Mouse (Mus musculus) embryonic facial prominence, embryonic 14.5 days (tissue): Measurements from ENCODE around the gene Pomc. TPM values are rescaled to one million over a fixed set of nuclear protein-coding genes. Genes with fewer than 3 reads are reported as not detected.
"Not testable (repeated sequence)": the region's sequence is repeated elsewhere in the genome, so short reads cannot be mapped to it uniquely, and the experiment has no call there.

ENCODE experiments used
- ATAC-seq: fragments of 200-750 bp; cut with Nextera tagmentation; 2 replicates; pipeline ENCODE4 v1.8.0; 2017; ENCODE audit warnings: low read depth, moderate number of reproducible peaks, moderate TSS enrichment
- DNase-seq: peaks from one replicate; pipeline ENCODE4 v3.0.0-alpha.2; 2015; ENCODE audit warnings: low spot score
- H3K27ac ChIP-seq: fragments of 300-500 bp; sonication (generic); replicated peaks from 2 replicates; pipeline ENCODE4 v1.5.1; 2014; ENCODE audit warnings: low read depth, mild to moderate bottlenecking, low read length, moderate library complexity
- H3K27me3 ChIP-seq: fragments of 300-500 bp; sonication (generic); replicated peaks from 2 replicates; pipeline ENCODE4 v1.6.1; 2014; ENCODE audit warnings: low read length; ENCODE audit not compliant: control insufficient read depth, insufficient read depth
- H3K36me3 ChIP-seq: fragments of 300-500 bp; sonication (generic); 2 replicates; pipeline ENCODE4 v1.6.1; 2014; ENCODE audit warnings: low read length, mixed read lengths; ENCODE audit not compliant: control insufficient read depth, insufficient read depth
- H3K4me1 ChIP-seq: fragments of 300-500 bp; sonication (generic); 2 replicates; pipeline ENCODE4 v1.6.1; 2014; ENCODE audit warnings: antibody characterized with exemption, low read length; ENCODE audit not compliant: control insufficient read depth, insufficient read depth
- H3K4me2 ChIP-seq: fragments of 300-500 bp; sonication (generic); 2 replicates; pipeline ENCODE4 v1.6.1; 2014; ENCODE audit warnings: low read depth, mild to moderate bottlenecking, low read length, moderate library complexity, mixed read lengths
- H3K4me3 ChIP-seq: fragments of 300-500 bp; sonication (generic); 2 replicates; pipeline ENCODE4 v1.5.1; 2014; ENCODE audit warnings: low read depth, mild to moderate bottlenecking, low read length
- H3K9ac ChIP-seq: fragments of 300-500 bp; sonication (generic); 2 replicates; pipeline ENCODE4 v1.6.1; 2014; ENCODE audit warnings: low read depth, mild to moderate bottlenecking, low read length, moderate library complexity, mixed read lengths
- H3K9me3 ChIP-seq: fragments of 300-500 bp; sonication (generic); 2 replicates; pipeline ENCODE4 v1.6.1; 2016; ENCODE audit warnings: low read length; ENCODE audit not compliant: control insufficient read depth
- WGBS: fragments of 180-500 bp; shearing (Covaris S2); extraction: QIAGEN DNeasy Blood & Tissue Kit; methylation state at CpG from one replicate; pipeline ENCODE4 v1.1.7; 2014; 5-methylcytosine and 5-hydroxymethylcytosine counted together
- polyA plus RNA-seq: library from polyadenylated mRNA; unstranded; fragments of >200 nt; fragmentation: Nextera tagmentation; extraction: Ambion mirVana; gene quantifications from 2 replicates; pipeline ENCODE4 v1.2.1, GENCODE M21; 2014

Gene Pomc
- polyA plus RNA-seq, 1 experiment from 2014 or later, result 23.1 TPM

DNA sequence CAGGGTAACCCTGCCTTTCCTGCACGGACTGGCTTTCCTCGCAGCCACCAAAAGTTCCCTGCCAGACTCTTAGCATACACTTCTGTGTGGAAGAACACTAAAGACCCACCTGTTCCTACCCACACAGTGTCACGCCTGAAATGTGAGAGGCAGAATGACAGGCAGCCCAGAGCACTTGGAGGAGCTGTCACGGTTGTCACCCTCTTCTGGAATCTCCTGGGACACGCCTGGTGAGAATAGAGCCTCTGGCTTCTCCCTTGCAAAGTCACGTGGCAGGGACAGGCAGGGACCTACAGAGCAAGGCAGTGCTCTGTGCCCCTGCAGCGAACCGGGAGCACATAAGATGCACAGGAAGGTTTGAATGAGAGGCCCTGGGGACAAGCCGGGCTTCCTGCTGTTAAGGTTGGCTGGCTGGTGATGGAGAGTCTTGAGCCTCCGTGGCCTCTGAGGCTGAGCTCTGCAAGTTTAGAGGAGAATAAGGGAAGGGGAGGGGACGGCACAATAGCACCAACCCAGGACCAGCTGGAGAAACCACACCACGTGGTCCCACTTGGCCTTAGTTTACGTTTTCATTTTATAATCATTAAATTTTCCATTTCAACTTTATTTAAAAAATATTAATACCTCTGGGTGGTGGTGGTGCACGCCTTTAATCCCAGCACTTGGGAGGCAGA, 36.9 kb upstream of the Pomc start:
- H3K4me1 ChIP-seq, result no peaks in the 10 kb centered on the region
- H3K27ac ChIP-seq, result no peak overlapping the region
- no peaks in the 10 kb centered on the region for H3K27me3 ChIP-seq
- H3K9ac ChIP-seq, result no peak overlapping the region
- H3K4me2 ChIP-seq, result peak overlapping the region; percentile 18; the same call in 1 of the 2 replicates
- ATAC-seq (peak; percentile 41), DNase-seq (peak; percentile 70)
- no peak overlapping the region for H3K4me3 ChIP-seq
- WGBS, result 19% methylated on average over 14 of the region's 14 CpGs
- no peaks in the 10 kb centered on the region for H3K9me3 ChIP-seq
- peaks cover 8% of the 10 kb centered on the region; the same call in 1 of the 2 replicates for H3K36me3 ChIP-seq

DNA sequence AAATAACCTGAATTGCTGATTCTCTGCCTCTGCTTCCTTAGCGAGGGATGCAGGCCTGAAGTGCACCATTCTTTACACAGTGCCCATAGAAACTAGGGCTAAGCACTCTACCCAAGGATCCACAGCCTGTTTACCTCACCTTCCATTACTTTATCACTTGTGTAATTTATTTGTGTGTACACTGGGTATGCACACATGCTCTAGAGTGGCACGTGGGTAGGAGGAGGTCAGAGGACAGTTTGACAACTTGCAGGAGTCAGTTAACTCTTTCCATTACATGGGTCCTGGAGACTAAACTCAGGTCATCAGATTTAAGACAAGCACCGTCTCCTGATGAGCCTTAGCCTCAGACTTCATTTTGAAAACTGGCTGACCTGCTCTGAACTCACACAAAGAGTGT, 36.2 kb upstream of the Pomc start:
- WGBS, result 63% methylated on average over 3 of the region's 3 CpGs
- DNase-seq, result no peak
- no peak overlapping the region for H3K9ac ChIP-seq

DNA sequence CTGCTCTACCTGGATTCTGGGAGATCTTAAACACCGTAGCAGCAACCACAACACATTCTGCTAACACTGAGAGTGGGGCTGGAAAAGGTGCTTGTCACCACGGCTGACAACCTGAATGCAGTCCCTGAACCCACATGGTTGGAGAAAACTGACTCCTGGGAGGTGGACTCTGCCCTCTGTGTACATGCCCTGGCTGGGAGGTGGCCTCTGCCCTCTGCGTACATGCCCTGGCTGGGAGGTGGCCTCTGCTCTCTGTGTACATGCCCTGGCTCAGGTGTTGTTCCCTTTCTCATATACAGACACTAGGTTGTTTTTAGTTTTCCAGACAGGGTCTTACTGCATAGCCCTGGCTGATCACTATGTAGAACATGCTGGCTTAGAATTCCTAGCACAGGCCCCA, 35.3 kb upstream of the Pomc start:
- Histone ChIP-seq H3K36me3 (peaks cover 6% of the 10 kb centered on the region; the same call in 1 of the 2 replicates), H3K9ac (no peak overlapping the region), H3K4me2 (no peak overlapping the region), H3K9me3 (no peaks in the 10 kb centered on the region), H3K4me1 (no peaks in the 10 kb centered on the region), H3K4me3 (no peak overlapping the region), H3K27ac (no peak overlapping the region), H3K27me3 (no peaks in the 10 kb centered on the region)
- DNase-seq (no peak), ATAC-seq (no peak)
- 67% methylated on average over 3 of the region's 3 CpGs for WGBS

More for the DNA sequence above, 36.2 kb upstream of the Pomc start:
- Histone ChIP-seq H3K4me3 (no peak overlapping the region), H3K27ac (no peak overlapping the region), H3K4me2 (no peak overlapping the region), H3K4me1 (no peaks in the 10 kb centered on the region), H3K36me3 (peaks cover 7% of the 10 kb centered on the region; the same call in 1 of the 2 replicates), H3K27me3 (no peaks in the 10 kb centered on the region), H3K9me3 (no peaks in the 10 kb centered on the region)
- no peak for ATAC-seq

DNA sequence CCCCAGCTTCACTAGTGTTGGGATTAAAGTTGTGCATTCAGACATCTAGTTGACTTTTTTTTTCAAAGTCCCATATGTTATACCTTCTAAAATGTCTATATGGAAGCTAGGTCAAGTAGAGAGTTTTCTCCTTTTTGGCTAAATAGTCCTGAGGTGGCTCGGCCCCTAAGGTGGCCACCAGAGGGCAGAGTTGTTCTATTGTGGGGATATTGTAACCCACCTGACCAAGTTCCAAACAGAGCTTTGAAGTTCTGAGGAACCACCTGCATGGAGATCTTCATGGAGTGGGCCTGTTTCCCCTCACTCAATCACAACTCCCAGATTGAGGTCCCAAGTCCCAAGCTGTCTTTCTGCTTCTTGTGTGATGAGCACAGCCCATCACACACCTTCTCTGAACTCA, 28.6 kb upstream of the Pomc start:
- Histone ChIP-seq H3K4me1 (no peaks in the 10 kb centered on the region), H3K9me3 (no peaks in the 10 kb centered on the region), H3K4me3 (no peak overlapping the region), H3K27me3 (no peaks in the 10 kb centered on the region), H3K9ac (no peak overlapping the region), H3K36me3 (no peaks in the 10 kb centered on the region), H3K4me2 (no peak overlapping the region), H3K27ac (no peak overlapping the region)
- DNase-seq (peak; percentile 64), ATAC-seq (peak; percentile 71; the same call in 1 of the 2 replicates)
- 0% methylated on average over 1 of the region's 1 CpGs for WGBS

DNA sequence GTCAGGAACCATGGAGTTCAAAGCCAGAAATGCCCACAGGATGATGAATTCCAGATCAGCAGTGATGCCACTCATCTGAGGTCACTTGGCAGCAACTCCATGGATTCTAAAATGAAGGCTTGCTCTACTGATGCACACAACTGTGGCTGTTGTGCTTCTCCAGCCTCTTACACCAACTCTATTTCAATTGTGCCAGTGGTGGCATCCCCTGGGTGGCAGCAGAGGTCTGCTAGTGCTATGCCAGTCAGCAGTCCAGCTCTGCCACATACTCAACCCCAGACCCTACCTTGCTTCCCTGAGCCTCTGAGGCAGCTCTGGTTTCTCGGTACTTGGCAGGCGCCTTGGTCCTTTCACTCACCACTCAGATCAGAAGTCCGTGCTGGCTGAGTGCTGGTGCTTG, 25.9 kb upstream of the Pomc start:
- Histone ChIP-seq H3K9me3 (no peaks in the 10 kb centered on the region), H3K27ac (no peak overlapping the region), H3K9ac (no peak overlapping the region), H3K4me1 (no peaks in the 10 kb centered on the region), H3K4me3 (no peak overlapping the region), H3K27me3 (no peaks in the 10 kb centered on the region), H3K4me2 (no peak overlapping the region), H3K36me3 (no peaks in the 10 kb centered on the region)
- ATAC-seq (no peak), DNase-seq (peak; percentile 22)
- WGBS, result 62% methylated on average over 3 of the region's 3 CpGs

DNA sequence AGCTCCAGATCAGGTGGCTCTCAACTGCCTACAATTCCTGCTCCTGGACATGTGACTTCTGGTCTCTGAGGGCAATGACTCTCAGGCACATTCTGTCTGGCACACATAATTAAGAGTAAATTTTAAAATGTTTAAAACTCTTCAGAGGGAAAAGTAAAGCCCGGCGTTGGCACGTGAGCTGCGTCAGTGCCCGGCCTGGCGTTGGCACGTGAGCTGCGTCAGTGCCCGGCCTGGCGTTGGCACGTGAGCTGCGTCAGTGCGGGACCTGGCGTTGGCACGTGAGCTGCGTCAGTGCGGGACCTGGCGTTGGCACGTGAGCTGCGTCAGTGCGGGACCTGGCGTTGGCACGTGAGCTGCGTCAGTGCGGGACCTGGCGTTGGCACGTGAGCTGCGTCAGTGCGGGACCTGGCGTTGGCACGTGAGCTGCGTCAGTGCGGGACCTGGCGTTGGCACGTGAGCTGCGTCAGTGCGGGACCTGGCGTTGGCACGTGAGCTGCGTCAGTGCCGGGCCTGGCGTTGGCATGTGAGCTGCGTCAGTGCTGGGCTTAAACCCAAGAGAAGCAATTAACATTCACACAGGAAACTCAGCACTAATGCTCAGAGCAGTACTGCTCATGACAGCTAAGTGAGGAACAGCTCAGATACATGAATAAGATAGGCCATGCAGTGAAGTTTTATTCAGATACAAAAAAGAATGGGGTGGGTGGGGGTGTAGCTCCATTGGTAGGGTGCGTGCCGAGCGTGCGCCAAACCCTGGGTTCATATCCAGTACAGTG, 24.5 kb upstream of the Pomc start:
- not testable (repeated sequence) for ATAC-seq, H3K27me3 ChIP-seq, H3K4me1 ChIP-seq, H3K27ac ChIP-seq, H3K4me3 ChIP-seq, H3K36me3 ChIP-seq, DNase-seq, H3K9me3 ChIP-seq, H3K4me2 ChIP-seq, H3K9ac ChIP-seq
- WGBS, result 93% methylated on average over 30 of the region's 47 CpGs

DNA sequence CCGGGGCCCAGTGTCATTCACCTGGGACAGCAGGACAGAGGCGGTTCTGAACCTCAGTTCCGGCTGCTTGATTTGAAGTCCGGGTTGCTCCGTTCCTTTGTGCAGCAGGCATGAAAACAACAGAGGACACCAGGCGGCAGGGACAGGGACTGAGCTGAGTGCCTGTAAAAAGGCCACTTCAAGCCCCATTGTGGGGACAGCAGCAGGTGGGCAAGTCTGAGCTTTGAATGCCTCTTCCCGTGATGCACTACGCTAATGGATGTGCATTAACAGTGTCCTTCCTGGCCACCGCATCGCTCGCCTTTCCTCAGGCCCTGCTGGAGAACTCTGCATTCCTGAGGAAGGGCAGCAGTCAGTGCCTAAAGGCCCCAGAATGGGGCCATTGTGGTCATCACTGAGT, 12.7 kb upstream of the Pomc start:
- WGBS, result 24% methylated on average over 11 of the region's 11 CpGs

DNA sequence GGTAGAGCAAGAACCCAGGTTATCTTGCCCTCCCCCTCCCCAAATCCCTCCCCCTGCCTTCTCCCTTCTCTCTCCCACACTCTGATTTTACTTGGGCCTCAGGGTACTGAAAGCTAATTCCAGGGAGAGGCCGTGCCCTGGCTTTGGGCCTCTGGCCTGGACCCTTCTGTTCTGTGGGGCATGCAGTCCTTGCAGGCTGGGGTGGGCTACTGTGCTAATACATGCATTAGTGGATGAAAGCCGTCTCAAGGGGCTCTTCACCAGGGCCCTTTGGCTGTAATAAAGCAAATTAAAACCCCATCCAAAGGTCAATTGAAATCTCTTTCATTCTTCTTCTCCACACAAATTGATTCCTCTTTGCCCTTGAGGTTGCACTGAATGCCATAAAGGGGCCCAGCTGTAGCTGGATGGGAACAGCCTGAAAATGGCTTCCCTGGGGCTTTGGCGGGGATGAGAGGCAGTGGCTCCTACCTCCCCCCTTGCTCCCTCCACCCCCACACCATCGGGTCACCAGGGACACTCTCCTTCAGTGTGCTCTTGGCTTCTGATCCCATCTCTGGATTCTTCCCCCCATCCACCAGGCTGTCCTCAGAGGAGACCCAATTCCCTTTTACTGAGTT, 10.2 kb upstream of the Pomc start:
- DNase-seq (no peak), ATAC-seq (no peak)
- no peak overlapping the region for H3K4me3 ChIP-seq
- no peak overlapping the region for H3K27ac ChIP-seq
- H3K4me2 ChIP-seq, result no peak overlapping the region
- H3K36me3 ChIP-seq, result no peaks in the 10 kb centered on the region
- no peaks in the 10 kb centered on the region for H3K27me3 ChIP-seq
- H3K9ac ChIP-seq, result no peak overlapping the region
- H3K9me3 ChIP-seq, result no peaks in the 10 kb centered on the region
- no peaks in the 10 kb centered on the region for H3K4me1 ChIP-seq
- 54% methylated on average over 4 of the region's 4 CpGs for WGBS

More for the DNA sequence above, 12.7 kb upstream of the Pomc start:
- no peak overlapping the region for H3K9ac ChIP-seq
- ATAC-seq (no peak), DNase-seq (no peak)
- no peaks in the 10 kb centered on the region for H3K36me3 ChIP-seq
- H3K4me2 ChIP-seq, result no peak overlapping the region
- H3K4me3 ChIP-seq, result no peak overlapping the region
- H3K4me1 ChIP-seq, result no peaks in the 10 kb centered on the region
- no peaks in the 10 kb centered on the region for H3K27me3 ChIP-seq
- no peaks in the 10 kb centered on the region for H3K9me3 ChIP-seq
- H3K27ac ChIP-seq, result no peak overlapping the region
